8 mouse cellular contexts compared by ENCODE assay signal in genomic region chr5:64288031-64288928, GRCm38 (mm10).
DNase-seq lines count a peak whose midpoint lies in the region; ATAC-seq and TF ChIP-seq lines count a peak whose summit lies in the region.

No protein-coding gene starts in this region.

- no peak overlapping the region for H3K4me2 ChIP-seq in kidney, postnatal 0 days (ENCODE audit: low read length)
- no peak overlapping the region for H3K4me2 ChIP-seq in stomach, embryonic 14.5 days (replicated peaks; ENCODE audit: low read depth, low read length)

- DNase-seq in frontal cortex, postnatal 10 days (ENCODE audit: low spot score in 2 of 2), result no peak
- no peak for DNase-seq in kidney, postnatal 0 days (ENCODE audit: low spot score)
- no peak for DNase-seq in kidney, postnatal 4 days
- DNase-seq in left cerebral cortex, adult 9 months (ENCODE audit: low spot score in 2 of 2), result no peak

- peaks cover 9% of the 10 kb centered on the region; the same call in 1 of the 2 replicates for H3K4me1 ChIP-seq in kidney, postnatal 0 days (replicated peaks; ENCODE audit: insufficient read depth, low read length)
- peaks cover 15% of the 10 kb centered on the region for H3K4me1 ChIP-seq in brown adipose tissue, adult 24 weeks (ENCODE audit: control insufficient read depth, insufficient read depth, insufficient read length, low read length)
- H3K4me1 ChIP-seq in stomach, embryonic 14.5 days (ENCODE audit: control insufficient read depth, insufficient read depth, low read length), result peaks cover 15% of the 10 kb centered on the region

- 0 out of 2 replicates have a peak, but pooled peaks have one; percentile 7 for ATAC-seq in frontal cortex, adult (ENCODE audit: low TSS enrichment)
- ATAC-seq in kidney, postnatal 0 days (replicated peaks; ENCODE audit: low FRiP score, low read depth), result no peak
- ATAC-seq in stomach, embryonic 14.5 days (ENCODE audit: insufficient number of reproducible peaks, insufficient read depth, low FRiP score, low read depth), result no peak
- no peak for ATAC-seq in megakaryocyte-erythroid progenitor cell, adult 5-6 weeks (replicated peaks; ENCODE audit: low FRiP score, low TSS enrichment, poor library complexity, severe bottlenecking)

- no peaks in the 10 kb centered on the region for H3K9me3 ChIP-seq in kidney, postnatal 0 days (replicated peaks; ENCODE audit: low read length)
- H3K9me3 ChIP-seq in stomach, embryonic 14.5 days (ENCODE audit: control insufficient read depth, low read depth, low read length), result no peaks in the 10 kb centered on the region

- no peak overlapping the region for H3K9ac ChIP-seq in kidney, postnatal 0 days (ENCODE audit: low read depth, low read length)
- H3K9ac ChIP-seq in stomach, embryonic 14.5 days (replicated peaks; ENCODE audit: low read depth, low read length), result no peak overlapping the region

- H3K4me3 ChIP-seq in kidney, postnatal 0 days (replicated peaks; ENCODE audit: low read depth, low read length), result no peak overlapping the region
- no peak overlapping the region for H3K4me3 ChIP-seq in brown adipose tissue, adult 24 weeks (ENCODE audit: insufficient read depth, low read depth, low read length)
- no peak overlapping the region for H3K4me3 ChIP-seq in stomach, embryonic 14.5 days (ENCODE audit: low read depth, low read length)

- peak overlapping the region; percentile 43 for H3K27ac ChIP-seq in kidney, postnatal 0 days
- H3K27ac ChIP-seq in brown adipose tissue, adult 24 weeks (replicated peaks; ENCODE audit: low read depth, low read length), result peak overlapping the region; percentile 36
- peak overlapping the region; percentile 29; the same call in 1 of the 2 replicates for H3K27ac ChIP-seq in stomach, embryonic 14.5 days (ENCODE audit: low read length)

- no peak for TF ChIP-seq CTCF in kidney, postnatal 0 days (IDR thresholded peaks at IDR 0.05; ENCODE audit: low read depth)

- H3K27me3 ChIP-seq in kidney, postnatal 0 days (ENCODE audit: insufficient read depth, low read length), result no peaks in the 10 kb centered on the region
- no peaks in the 10 kb centered on the region for H3K27me3 ChIP-seq in stomach, embryonic 14.5 days (ENCODE audit: control insufficient read depth, insufficient read depth, low read length)

- peaks cover 4% of the 10 kb centered on the region; the same call in 1 of the 2 replicates for H3K36me3 ChIP-seq in kidney, postnatal 0 days (ENCODE audit: insufficient read depth, low read length)
- peaks cover 10% of the 10 kb centered on the region for H3K36me3 ChIP-seq in stomach, embryonic 14.5 days (ENCODE audit: control insufficient read depth, insufficient read depth, low read length)

- 76% methylated on average over 14 of the region's 14 CpGs for WGBS in kidney, postnatal 0 days
- WGBS in stomach, embryonic 14.5 days, result 78% methylated on average over 14 of the region's 14 CpGs
